Mouse (Mus musculus) intestine, embryonic 16.5 days (tissue): ENCODE data around the gene Gpr158. TPM values are rescaled to one million over a fixed set of nuclear protein-coding genes. Genes with fewer than 3 reads are reported as not detected.

Experiments
- polyA plus RNA-seq: library from polyadenylated mRNA; unstranded; fragments of >200 nt; fragmentation: Nextera tagmentation; extraction: Ambion mirVana; gene quantifications from 2 replicates; pipeline ENCODE4 v1.2.1, GENCODE M21; 2015

Gpr158 gene
- polyA plus RNA-seq, 1 experiment from 2014 or later = not detected

Other genes starting within 250 kb of the Gpr158 start
- gene Enkur, start 162.2 kb upstream of the Gpr158 start, polyA plus RNA-seq = 0.75 and 1.1 TPM in 2 replicates
- gene Thnsl1, start 161.8 kb upstream of the Gpr158 start, polyA plus RNA-seq = 6.0 and 6.3 TPM in 2 replicates